Mouse (Mus musculus): ENCODE measurements around the gene Fyttd1. TPM values are rescaled to one million over a fixed set of nuclear protein-coding genes. Genes with fewer than 3 reads are reported as not detected.
A peak's percentile ranks its signal among the peaks of the same experiment; 100 is the strongest.
"Not testable (repeated sequence)": the region's sequence is repeated elsewhere in the genome, so short reads cannot be mapped to it uniquely, and the experiment has no call there.

The Fyttd1 gene
- polyA plus RNA-seq, 1 experiment from 2014 or later, result 170 TPM

DNA sequence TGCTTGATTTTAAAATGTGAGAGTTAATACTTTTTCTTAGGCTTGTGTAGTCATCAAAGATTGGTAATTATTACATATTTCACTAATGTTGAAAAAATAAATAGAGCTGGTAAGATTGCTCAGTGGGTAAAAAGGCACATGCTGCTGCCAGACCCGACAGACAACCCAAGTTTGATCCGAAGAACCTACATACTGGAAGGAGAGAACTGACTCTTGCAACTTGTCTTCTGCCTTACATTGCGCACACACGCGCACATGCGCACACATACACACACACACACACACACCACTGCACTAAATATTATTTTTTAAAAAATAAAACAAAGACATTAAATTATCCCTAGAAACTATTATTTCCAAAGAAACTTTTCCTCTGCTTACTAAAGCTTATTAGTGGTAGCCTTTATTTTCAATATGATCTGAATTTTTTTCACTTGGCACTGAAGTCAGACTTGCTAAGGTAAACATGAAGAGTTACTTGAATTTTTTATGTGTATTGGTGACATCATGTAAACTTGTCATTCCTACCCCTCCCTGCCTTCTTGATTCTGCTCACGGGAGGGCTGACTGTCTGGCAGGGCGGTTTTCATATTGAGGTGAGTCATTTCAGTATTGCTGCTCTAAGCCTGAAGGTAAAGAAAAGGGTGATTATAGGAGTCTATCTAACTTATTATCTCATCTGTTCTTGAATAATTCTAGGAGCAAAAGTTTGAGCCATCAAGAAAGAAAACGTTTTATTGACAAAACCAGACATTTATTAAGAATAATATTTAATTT lies 38.2 kb downstream of the Fyttd1 start:
- Histone ChIP-seq H3K9me3 (replicated peaks) (no peaks in the 10 kb centered on the region), H3K4me1 (replicated peaks) (peaks cover 8% of the 10 kb centered on the region), H3K4me3 (peak overlapping the region; percentile 32), H3K4me2 (peak overlapping the region; percentile 65), H3K27ac (ENCODE audit: poor library complexity, severe bottlenecking) (no peak overlapping the region), H3K27me3 (replicated peaks) (no peaks in the 10 kb centered on the region), H3K36me3 (peaks cover 6% of the 10 kb centered on the region; the same call in 1 of the 2 replicates), H3K9ac (0 out of 2 replicates have a peak overlapping the region, but pooled peaks have one; percentile 51)
- no peak for ATAC-seq (ENCODE audit: insufficient number of reproducible peaks, low FRiP score)
- 66% methylated on average over 9 of the region's 9 CpGs for WGBS

DNA sequence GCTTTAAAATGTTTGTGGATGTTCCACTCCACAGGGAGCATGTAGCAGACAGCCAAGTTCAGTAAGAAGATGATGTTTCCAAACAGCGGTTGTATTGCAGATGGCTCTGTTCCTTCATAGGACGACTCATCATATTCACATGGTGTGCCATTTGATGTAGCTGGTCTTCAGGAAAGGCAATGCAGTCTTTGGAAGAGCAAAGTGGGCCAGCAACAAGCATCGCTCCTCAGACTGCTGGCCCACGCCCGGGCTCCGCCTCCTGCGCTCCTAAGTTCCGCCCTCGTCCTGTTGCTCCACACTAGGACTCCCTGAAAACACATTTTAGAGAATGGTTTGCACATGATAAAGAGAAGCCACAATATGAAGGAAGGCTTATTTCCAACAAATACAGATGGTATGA lies 49.3 kb downstream of the Fyttd1 start:
- H3K4me3 ChIP-seq; ATAC-seq (ENCODE audit: insufficient number of reproducible peaks, low FRiP score); H3K9me3 ChIP-seq (replicated peaks); H3K4me2 ChIP-seq; H3K27ac ChIP-seq (ENCODE audit: poor library complexity, severe bottlenecking); H3K27me3 ChIP-seq (replicated peaks); H3K9ac ChIP-seq; H3K4me1 ChIP-seq (replicated peaks): not testable (repeated sequence)
- H3K36me3 ChIP-seq, result peaks cover 40% of the 10 kb centered on the region
- WGBS, result 93% methylated on average over 9 of the region's 9 CpGs

DNA sequence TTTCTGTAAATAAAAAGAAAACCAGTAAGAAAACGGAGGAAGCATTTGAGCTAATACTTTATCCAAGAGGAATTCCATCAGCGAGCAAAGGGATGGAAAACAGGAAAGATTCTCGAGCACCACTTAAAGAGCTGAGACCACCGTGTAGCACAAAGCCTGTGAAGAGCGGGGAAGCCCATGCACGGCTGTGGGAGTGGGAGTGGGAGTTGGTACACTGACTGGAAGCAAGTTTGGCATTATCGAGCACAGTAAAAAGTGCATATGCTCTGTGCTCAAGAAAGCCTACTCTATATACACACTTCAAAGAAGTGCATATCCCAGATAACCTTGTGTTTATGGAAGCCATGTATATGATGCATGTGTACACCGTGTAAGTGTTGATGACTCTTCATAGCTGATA lies 49.7 kb downstream of the Fyttd1 start:
- no peak overlapping the region for H3K4me3 ChIP-seq
- no peak overlapping the region for H3K9ac ChIP-seq
- H3K4me1 ChIP-seq (replicated peaks), result peaks cover 4% of the 10 kb centered on the region; the same call in 1 of the 2 replicates
- H3K36me3 ChIP-seq, result peaks cover 38% of the 10 kb centered on the region
- WGBS, result 89% methylated on average over 8 of the region's 8 CpGs
- H3K27me3 ChIP-seq (replicated peaks), result no peaks in the 10 kb centered on the region
- no peak overlapping the region for H3K4me2 ChIP-seq
- ATAC-seq (ENCODE audit: insufficient number of reproducible peaks, low FRiP score), result no peak
- H3K9me3 ChIP-seq (replicated peaks), result no peaks in the 10 kb centered on the region
- H3K27ac ChIP-seq (ENCODE audit: poor library complexity, severe bottlenecking), result no peak overlapping the region

DNA sequence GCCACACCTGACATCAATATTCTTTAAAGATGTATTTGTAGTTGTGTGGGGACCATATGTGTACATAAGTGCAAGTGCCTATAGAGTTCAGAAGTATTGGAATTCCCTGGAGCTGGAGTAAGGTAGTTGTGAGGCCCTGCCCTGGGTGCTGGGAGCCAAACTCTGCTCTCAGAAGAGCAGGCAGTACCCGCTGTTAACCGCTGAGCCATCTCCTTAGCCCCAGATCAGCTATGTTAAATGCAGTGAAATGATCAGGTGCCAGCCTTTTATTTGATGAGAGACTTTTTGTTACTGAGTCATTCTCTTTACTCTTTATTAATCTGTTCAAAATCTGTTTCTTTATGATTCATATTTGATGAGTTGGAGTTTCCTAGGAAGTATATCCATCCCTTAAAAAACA lies 52.6 kb downstream of the Fyttd1 start:
- Histone ChIP-seq H3K9me3 (replicated peaks) (no peaks in the 10 kb centered on the region), H3K27ac (ENCODE audit: poor library complexity, severe bottlenecking) (no peak overlapping the region), H3K36me3 (peaks cover 21% of the 10 kb centered on the region), H3K4me2 (no peak overlapping the region), H3K27me3 (replicated peaks) (no peaks in the 10 kb centered on the region), H3K9ac (no peak overlapping the region), H3K4me1 (replicated peaks) (peaks cover 9% of the 10 kb centered on the region), H3K4me3 (no peak overlapping the region)
- no peak for ATAC-seq (ENCODE audit: insufficient number of reproducible peaks, low FRiP score)
- 37% methylated on average over 2 of the region's 2 CpGs for WGBS

DNA sequence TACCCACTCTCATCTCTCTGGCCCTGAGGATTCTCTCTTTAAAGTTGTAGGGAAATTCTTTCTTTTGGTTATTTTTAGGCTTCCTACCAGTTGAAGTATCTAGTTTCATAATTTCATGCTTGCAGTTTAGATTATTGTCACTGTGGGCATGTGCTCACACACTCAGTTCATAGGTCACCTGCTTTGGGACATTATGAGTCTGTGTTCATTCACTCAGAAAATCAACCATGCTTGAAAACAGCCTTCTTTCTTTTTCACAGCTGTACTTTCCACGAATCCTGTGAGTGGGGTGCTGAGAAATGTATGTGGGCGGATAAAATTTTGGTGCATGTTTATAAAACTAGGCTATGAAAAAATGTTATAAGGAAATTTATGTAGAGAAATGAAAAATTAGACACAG lies 57.2 kb downstream of the Fyttd1 start:
- Histone ChIP-seq H3K27me3 (replicated peaks) (no peaks in the 10 kb centered on the region), H3K4me3 (no peak overlapping the region), H3K36me3 (no peaks in the 10 kb centered on the region), H3K9me3 (replicated peaks) (no peaks in the 10 kb centered on the region), H3K27ac (ENCODE audit: poor library complexity, severe bottlenecking) (no peak overlapping the region), H3K4me2 (no peak overlapping the region), H3K4me1 (replicated peaks) (peaks cover 24% of the 10 kb centered on the region), H3K9ac (no peak overlapping the region)
- no peak for ATAC-seq (ENCODE audit: insufficient number of reproducible peaks, low FRiP score)
- WGBS, result 88% methylated on average over 2 of the region's 2 CpGs

DNA sequence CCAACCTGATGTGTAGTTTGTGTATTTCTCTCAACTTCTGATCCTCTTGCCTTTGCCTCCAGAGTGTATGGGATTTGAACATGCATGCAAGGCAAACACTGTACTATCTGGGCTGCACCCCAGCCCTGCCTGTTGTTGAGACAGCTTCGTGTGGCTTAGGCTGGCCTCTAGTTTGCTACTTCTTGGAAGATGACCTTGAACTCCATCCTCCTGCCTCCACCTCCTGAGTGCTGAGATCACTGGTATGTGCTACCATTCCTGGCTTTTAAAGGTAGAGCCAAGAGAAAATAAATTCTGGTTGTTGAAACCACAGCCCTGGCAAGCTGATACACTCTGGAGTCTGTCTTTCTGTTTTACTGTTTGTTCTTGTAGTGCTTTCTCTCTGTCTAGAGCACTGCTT lies 57.8 kb downstream of the Fyttd1 start:
- WGBS, result 48% methylated on average over 1 of the region's 1 CpGs
- Histone ChIP-seq H3K4me2 (no peak overlapping the region), H3K4me3 (no peak overlapping the region), H3K27ac (ENCODE audit: poor library complexity, severe bottlenecking) (peak overlapping the region; percentile 60), H3K27me3 (replicated peaks) (no peaks in the 10 kb centered on the region), H3K9ac (no peak overlapping the region), H3K4me1 (replicated peaks) (peaks cover 24% of the 10 kb centered on the region), H3K9me3 (replicated peaks) (no peaks in the 10 kb centered on the region), H3K36me3 (no peaks in the 10 kb centered on the region)
- ATAC-seq (ENCODE audit: insufficient number of reproducible peaks, low FRiP score), result no peak

DNA sequence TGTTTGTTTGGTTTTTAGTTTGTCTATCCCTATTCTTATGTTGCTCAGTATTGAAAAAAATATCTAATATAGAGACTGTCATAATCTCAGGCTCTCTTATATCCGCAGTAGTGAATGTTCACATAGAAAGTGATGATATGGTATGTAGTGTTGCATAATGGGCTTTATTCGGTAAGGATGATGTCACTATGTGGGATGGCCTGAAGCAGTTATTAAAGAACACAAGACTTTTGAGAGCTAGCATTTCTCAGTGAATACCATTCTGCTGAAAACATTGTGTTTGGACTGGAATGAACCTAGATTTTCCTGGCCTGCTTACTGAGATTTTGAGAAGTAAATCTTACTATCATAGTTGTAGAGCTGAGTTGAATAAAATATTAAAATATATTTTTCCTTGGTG lies 60.1 kb downstream of the Fyttd1 start:
- H3K27ac ChIP-seq (ENCODE audit: poor library complexity, severe bottlenecking), result no peak overlapping the region
- H3K4me1 ChIP-seq (replicated peaks), result peaks cover 24% of the 10 kb centered on the region
- H3K9ac ChIP-seq, result no peak overlapping the region
- peaks cover 4% of the 10 kb centered on the region; the same call in 1 of the 2 replicates for H3K36me3 ChIP-seq
- no peak overlapping the region for H3K4me3 ChIP-seq
- no peaks in the 10 kb centered on the region for H3K27me3 ChIP-seq (replicated peaks)
- no peak overlapping the region for H3K4me2 ChIP-seq
- no peak for ATAC-seq (ENCODE audit: insufficient number of reproducible peaks, low FRiP score)
- H3K9me3 ChIP-seq (replicated peaks), result 0 out of 2 replicates have a peak, but pooled peaks cover 3% of the 10 kb centered on the region
- WGBS, result 69% methylated on average over 2 of the region's 2 CpGs

DNA sequence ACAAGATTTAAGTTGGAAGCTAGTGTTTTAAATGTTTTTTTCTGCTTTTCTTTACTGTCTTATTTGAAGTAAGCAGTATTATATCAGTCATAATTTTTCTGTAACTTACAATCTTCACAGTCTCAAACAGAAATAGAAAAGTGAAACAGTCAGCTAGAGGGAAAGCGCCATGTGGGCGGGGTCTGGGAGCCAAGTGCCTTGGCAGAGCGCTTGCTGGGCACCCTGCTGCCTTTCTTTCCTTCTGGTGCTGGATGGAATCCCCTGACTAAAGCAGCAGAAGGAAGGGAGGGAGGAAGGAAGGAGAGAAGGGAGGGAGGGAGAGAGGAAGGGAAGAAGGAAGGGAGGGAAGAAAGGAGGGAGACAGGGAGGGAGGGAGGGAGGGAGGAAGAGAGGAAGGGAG lies 62.0 kb downstream of the Fyttd1 start:
- H3K4me3 ChIP-seq; H3K9me3 ChIP-seq (replicated peaks); H3K36me3 ChIP-seq; ATAC-seq (ENCODE audit: insufficient number of reproducible peaks, low FRiP score); H3K9ac ChIP-seq; H3K27me3 ChIP-seq (replicated peaks); H3K4me2 ChIP-seq; H3K27ac ChIP-seq (ENCODE audit: poor library complexity, severe bottlenecking): not testable (repeated sequence)
- WGBS, result 42% methylated on average over 3 of the region's 3 CpGs
- H3K4me1 ChIP-seq (replicated peaks), result peaks cover 23% of the 10 kb centered on the region

DNA sequence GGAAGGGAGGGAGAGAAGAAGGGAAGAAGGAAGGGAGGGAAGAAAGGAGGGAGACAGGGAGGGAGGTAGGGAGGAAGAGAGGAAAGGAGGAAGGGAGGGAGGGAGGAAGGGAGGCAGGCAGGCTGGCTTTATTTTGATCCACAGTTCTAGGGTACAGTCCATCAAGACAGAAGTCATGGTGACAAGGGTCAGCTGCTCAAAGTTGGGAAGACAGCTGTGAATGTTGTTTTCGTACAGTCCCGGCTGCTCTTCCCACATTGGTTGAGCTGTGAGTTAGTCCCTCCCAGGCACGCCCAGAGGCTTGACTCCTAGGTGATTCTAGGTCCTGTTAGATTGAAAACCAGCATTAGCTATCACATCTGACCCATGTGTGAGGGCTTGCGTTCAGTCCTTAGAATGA lies 62.4 kb downstream of the Fyttd1 start:
- H3K9ac ChIP-seq; H3K9me3 ChIP-seq (replicated peaks); ATAC-seq (ENCODE audit: insufficient number of reproducible peaks, low FRiP score); H3K27me3 ChIP-seq (replicated peaks); H3K36me3 ChIP-seq; H3K4me2 ChIP-seq; H3K27ac ChIP-seq (ENCODE audit: poor library complexity, severe bottlenecking); H3K4me3 ChIP-seq: not testable (repeated sequence)
- WGBS, result 81% methylated on average over 4 of the region's 4 CpGs
- peaks cover 20% of the 10 kb centered on the region for H3K4me1 ChIP-seq (replicated peaks)

DNA sequence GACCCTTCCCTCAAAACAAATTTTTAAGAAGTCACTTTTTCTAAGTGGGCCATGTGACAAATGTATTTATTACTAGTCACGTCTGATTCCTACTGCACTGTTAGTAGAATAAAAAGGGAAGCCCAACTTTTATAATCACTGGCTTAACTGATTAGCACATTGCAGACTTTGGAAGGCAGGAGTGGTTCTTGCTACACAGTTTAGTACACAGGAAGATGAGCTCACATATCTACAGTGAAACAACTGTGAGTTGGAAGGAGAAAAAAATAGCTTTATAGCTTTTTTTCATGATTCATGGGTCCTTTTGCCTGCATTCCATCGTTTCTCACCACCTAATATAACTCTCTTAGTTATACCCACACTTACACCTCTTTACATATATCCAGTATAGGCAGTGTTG lies 63.9 kb downstream of the Fyttd1 start:
- not testable (repeated sequence) for H3K36me3 ChIP-seq; H3K4me3 ChIP-seq; H3K27ac ChIP-seq (ENCODE audit: poor library complexity, severe bottlenecking); H3K9me3 ChIP-seq (replicated peaks); H3K9ac ChIP-seq; H3K27me3 ChIP-seq (replicated peaks); H3K4me2 ChIP-seq; ATAC-seq (ENCODE audit: insufficient number of reproducible peaks, low FRiP score)
- 82% methylated on average over 2 of the region's 2 CpGs for WGBS
- peaks cover 13% of the 10 kb centered on the region for H3K4me1 ChIP-seq (replicated peaks)

DNA sequence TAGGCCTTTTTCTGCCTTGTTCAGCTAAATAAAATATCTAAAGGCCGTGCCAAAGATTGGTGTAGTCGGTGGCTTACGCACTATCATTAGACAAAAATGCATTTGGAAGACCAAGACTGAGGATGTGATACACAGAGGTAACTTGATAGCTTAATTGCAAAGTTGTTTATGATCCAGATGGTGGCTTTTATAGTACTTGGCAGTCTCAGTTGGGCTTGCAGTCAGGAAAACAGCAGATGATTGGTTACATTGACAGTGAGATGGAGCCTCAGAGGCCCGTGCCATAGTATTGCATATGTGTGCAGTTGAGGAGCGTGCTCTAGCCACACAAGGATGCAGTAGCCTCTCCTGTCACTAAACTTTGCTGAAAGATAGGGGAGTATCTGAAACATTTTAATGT lies 65.4 kb downstream of the Fyttd1 start:
- ATAC-seq (ENCODE audit: insufficient number of reproducible peaks, low FRiP score), result no peak
- 89% methylated on average over 5 of the region's 5 CpGs for WGBS
- Histone ChIP-seq H3K4me1 (replicated peaks) (peaks cover 11% of the 10 kb centered on the region), H3K4me2 (no peak overlapping the region), H3K27ac (ENCODE audit: poor library complexity, severe bottlenecking) (no peak overlapping the region), H3K27me3 (replicated peaks) (no peaks in the 10 kb centered on the region), H3K36me3 (peaks cover 4% of the 10 kb centered on the region; the same call in 1 of the 2 replicates), H3K9ac (no peak overlapping the region), H3K4me3 (no peak overlapping the region), H3K9me3 (replicated peaks) (0 out of 2 replicates have a peak, but pooled peaks cover 3% of the 10 kb centered on the region)

DNA sequence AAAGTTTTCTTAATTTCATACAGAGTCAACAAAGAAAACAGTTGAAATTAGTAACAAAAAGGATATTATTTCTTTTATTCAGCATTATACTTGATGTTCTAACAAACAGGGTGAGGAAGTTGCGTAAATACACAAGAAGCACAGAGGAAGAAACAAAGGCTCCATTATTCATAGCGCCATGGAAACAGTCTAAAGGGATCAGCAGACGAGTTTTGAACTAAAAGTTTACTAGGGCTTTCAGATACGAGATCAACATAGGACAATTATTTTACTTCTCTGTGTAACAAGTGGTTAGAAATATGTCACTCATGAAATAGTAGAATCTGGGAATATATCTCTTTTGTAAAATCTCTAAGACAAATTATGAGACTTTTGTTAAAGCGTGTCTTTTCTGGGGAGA lies 68.1 kb downstream of the Fyttd1 start:
- Histone ChIP-seq H3K27ac (ENCODE audit: poor library complexity, severe bottlenecking) (no peak overlapping the region), H3K9ac (no peak overlapping the region), H3K36me3 (peaks cover 4% of the 10 kb centered on the region; the same call in 1 of the 2 replicates), H3K4me2 (no peak overlapping the region), H3K27me3 (replicated peaks) (no peaks in the 10 kb centered on the region), H3K9me3 (replicated peaks) (0 out of 2 replicates have a peak, but pooled peaks cover 3% of the 10 kb centered on the region), H3K4me3 (no peak overlapping the region), H3K4me1 (replicated peaks) (0 out of 2 replicates have a peak, but pooled peaks cover 7% of the 10 kb centered on the region)
- ATAC-seq (ENCODE audit: insufficient number of reproducible peaks, low FRiP score), result no peak
- WGBS, result 82% methylated on average over 5 of the region's 5 CpGs

Data from heart, embryonic 12.5 days (tissue).